Mouse (Mus musculus) layer of hippocampus, adult 11-12 months (tissue): Measurements from ENCODE around the gene Tmem88b.
"Not testable (repeated sequence)": the region's sequence is repeated elsewhere in the genome, so short reads cannot be mapped to it uniquely, and the experiment has no call there.

Experiments
- DNase-seq: peaks from one replicate; pipeline ENCODE4 v3.0.0; 2022; ENCODE audit warnings: low spot score

Tmem88b gene

DNA sequence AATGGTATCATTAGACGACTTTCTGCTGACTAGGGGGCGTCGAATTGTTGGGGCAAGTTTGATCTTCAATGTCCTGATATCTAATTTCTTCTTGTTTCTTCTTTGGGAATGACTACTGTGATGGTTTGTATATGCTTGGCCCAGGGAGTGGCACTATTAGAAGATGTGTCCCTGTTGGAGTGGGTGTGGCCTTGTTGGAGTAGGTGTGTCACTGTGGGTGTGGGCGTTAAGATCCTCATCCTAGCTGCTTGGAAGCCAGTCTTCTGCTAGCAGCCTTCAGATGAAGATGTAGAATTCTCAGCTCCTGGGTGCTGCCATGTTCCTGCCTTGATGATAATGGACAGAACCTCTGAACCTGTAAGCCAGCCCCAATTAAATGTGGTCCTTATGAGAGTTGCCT, 3.2 kb upstream of the Tmem88b start:
- not testable (repeated sequence) for DNase-seq

DNA sequence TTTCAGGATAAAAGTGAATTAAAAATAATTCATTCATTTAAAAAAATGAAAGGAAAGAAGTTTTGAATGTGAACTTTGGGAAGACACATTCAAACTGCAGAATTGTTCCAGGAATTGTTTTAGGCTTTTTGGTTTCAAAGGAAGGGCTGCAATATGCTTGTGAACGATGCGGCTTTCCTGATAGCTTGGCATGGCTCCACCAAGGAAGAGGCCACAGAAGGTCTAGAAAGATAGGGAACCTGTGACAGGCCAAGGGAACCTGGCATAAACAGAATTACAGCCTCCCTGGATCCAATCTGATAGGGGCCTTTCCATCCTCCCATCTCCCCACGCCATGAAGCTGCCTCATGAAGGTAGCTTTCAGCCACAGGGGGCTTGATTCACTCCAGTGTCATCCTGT, 2.6 kb upstream of the Tmem88b start:
- no peak for DNase-seq

DNA sequence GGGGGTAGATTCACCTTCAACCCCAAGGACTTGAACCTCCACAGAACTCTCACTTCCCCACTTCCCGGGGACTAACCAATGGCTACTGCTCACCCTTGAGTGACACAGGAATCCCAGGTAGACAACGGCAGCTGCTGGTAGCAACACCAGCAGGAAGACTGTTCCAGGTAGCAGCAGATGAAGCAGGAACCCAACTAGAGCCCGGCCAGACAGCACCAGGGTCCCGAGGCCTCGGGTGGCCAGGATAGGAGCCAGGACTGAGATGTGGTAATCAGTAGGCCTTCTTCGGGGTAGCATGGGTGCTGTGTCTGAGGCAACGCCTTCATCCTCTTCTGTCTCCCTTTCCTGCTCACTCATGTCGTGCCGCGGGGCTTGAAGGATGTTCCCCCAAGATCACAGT, 428 bp downstream of the Tmem88b start:
- no peak for DNase-seq

DNA sequence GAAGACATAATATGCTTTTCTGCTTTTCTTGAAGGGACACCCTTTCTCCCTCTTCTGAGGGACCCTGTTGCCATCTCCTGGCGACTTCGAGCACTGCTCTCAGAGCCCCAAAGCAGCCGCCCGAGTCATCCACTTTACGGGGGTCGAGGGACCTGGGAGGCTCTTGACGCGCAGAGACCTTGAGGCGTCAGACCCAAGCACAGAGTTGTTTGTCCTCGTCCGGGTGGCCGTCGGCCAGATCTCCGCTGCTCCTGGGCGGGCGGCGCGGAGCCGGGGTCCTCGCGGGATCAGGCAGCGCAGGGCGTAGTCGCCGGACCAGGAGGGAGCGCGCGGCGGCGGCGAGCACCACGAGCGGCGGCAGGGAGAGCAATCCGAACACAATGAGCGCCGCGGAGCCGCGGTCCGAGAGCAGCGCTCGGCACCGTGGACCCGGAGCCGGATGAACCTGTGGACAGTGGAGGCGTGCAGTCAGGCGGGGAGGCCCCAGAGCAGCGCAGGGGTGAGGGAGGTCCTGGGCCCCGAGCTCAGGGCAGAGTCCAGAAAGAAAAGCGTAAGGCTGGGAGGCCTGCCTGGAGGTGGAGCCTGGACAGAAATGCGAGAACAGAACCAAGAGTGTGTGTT, 1.5 kb downstream of the Tmem88b start:
- peak; percentile 72 for DNase-seq

DNA sequence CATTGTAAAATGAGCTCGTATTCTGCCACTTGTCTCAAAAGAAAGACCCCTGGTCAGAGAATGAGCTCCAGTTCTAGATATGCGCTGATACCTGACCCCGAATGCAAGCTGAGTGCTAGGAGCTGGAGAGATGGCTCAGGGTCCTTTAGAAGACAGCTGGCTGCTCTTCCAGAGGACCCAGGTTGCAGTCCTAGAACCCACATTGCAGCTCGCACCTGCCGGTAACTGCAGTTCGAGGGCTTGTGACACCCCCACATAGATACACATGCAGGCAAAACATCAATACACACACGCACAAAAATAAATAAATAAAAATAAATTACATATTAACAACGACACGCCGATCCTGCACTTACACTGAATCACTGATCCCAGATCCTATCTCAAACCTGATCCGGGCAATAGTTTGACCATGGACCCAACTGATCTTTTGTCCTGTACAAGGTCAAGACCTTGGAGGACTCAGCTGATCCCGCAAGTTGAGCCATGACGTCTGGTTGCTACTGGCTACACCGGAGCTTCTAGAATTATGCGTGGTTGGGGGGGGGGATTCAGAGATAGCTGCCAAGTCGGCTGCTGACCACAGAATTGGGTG, 2.1 kb downstream of the Tmem88b start:
- DNase-seq, result no peak

DNA sequence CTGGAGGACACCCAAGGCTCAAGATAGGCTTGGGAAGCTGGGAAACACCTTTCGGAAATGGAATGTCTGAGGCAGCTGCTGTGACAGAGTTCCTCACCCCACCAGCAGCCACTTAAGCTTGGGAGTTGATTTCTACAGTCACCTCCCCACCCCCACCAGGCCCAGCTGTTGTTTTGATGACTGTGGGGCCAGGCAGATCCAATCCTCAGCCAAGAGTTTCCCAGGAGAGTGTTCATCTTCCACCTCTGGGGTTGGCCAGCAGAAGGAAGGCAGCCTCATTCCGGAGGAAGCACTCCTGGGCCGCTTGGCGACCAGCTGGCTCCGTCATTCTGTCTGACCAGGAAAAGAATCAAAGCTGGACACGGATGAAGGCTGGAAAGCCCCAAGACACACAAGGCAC, 4.8 kb downstream of the Tmem88b start:
- DNase-seq, result no peak

DNA sequence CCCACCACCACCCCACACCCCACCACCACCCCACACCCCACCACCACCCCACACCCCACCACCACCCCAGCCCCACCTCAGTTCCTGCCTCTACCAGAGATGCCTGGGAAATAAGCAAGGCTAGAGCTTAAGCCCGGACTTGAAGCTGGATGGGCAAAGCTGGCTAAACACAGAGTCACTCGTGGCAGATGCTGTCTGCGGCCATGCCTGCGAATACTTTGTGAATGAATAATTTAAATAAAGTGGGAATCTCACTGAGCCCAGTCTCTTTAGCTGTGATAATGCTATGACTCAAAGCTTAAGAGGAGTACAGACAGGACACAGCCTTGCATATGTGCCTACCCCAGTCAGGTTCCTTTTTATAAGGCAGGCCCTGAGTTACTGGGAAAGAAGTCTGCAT, 6.2 kb downstream of the Tmem88b start:
- DNase-seq, result no peak

DNA sequence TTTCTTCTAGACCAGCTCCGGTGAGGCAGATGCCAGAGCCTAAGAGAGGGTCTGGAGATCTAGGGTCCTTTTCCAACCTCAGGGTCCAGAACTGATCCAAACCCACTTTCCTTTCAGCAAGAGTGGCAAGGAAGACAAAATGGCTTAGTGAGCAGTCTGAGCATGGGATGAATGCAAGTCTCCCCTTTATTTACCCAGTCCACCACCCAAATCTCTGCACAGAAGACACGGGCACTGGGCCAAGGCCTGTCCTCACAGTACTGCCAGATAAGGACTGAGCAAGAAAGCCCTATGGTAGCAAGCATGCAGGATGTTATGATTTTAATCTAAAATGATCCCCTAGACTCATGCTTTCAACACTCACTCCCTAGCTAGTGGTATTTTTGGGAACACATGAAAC, 7.9 kb downstream of the Tmem88b start:
- no peak for DNase-seq

DNA sequence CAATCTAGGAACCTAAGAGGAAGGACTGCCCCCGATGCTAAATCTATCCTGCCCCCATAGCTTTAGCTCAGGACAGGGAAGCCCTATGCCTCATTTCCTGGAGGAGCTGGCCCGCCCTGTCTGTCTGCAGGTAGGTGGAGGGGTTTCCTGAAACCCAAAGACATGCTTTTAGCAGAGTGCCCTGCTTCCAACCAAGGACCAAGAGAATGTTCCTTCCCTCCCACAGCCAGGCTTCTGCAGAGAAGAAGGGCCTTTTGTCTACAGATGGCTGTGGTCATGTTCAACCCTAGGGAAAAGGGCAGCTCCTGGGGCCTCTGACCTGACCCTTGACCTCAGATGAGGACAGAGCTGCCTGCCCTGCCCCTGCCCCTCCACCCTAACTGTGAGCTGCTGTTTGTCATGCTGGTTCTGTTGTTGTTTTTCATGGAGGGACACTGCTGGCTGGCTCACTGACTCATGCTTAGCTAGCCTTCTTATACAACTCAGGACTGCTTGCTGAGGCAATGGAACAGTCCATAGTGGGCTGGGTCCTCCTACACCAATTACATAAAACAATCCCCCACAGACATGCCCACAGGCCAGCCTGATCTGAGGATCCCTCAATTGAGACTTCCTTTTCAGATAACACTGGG, 8.9 kb downstream of the Tmem88b start:
- DNase-seq, result no peak

DNA sequence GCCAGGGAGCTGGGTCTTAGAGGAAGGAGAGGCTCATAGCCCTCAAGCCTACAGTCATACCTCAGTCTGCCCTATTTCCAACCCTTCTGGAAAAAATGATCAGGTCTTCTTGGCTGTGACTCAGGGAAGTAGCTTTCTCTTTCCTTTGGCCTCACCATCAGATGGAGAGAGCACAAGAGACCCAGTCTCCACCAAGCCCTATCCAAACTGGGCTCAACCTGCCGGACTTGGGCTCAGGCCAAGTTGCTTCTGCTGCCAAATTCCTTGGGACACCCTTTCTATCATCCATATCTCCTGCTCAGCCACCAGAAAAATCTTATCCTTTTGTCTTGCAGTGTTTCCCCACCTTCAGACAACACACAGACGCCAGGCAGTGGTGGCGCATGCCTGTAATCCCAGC, 9.8 kb downstream of the Tmem88b start:
- no peak for DNase-seq

DNA sequence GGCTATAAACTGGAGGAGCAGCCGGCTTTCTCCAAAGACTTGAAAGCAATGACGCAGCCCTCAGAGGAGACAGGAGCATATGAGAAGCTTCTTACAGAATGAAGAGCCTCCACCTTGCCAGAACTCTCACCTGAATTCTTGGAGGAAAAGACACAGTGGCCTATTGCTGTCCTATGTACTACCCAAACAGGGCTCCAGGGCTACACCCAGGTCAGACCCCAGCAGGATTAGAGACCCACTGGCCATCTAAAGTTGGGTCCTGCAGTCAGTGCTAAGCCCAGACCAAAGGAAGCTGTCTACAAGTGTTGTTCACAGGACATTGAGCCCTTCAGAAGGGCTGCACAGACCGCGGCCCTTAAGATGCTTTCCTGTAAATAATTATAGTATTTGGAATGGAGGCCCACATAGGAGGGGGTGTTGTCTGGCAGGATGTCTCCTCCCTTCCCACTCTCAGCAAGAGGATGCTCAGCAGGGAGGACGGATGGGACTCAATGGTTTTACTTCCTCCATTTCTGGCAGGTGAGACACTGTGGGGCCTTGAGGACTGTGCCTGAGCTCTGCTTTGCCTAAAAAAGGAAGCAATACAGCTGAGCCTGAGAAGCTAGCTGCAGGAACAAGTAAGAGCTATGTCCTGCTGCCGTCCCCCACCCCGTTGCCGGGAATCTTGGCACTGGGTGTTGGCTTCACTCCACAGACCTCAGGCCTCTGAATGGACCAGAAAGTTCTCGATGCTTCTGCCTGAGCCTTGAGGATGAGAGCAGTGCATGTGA, 10.5 kb downstream of the Tmem88b start:
- no peak for DNase-seq

DNA sequence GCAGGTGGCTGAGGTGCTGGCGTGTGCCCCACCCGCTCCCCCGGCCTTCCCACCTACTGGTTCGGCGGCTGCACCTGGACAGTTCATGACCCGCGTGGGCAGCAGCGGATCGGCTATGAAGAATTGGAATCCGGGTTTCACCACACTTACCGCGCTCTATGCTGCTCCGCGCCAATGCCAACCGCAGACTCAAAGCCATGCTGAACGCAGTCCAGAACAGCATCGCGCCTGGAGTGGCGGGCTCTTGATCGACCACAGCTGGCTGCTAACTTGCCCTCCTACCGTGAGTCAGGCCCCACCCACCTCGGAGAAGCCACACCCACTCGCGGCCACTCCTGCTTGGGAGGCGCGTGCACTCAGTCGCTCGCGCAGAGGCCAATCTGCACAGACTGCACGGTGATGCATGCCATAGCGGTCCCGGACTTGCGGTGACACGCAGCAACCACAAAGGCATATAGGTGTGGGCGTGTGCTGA, 11.4 kb downstream of the Tmem88b start, which contains the start of gene Vwa1:
TSS of gene Vwa1 (minus strand) at position 419 of the 475 bp plus-strand sequence.
- DNase-seq, result peak; percentile 88

DNA sequence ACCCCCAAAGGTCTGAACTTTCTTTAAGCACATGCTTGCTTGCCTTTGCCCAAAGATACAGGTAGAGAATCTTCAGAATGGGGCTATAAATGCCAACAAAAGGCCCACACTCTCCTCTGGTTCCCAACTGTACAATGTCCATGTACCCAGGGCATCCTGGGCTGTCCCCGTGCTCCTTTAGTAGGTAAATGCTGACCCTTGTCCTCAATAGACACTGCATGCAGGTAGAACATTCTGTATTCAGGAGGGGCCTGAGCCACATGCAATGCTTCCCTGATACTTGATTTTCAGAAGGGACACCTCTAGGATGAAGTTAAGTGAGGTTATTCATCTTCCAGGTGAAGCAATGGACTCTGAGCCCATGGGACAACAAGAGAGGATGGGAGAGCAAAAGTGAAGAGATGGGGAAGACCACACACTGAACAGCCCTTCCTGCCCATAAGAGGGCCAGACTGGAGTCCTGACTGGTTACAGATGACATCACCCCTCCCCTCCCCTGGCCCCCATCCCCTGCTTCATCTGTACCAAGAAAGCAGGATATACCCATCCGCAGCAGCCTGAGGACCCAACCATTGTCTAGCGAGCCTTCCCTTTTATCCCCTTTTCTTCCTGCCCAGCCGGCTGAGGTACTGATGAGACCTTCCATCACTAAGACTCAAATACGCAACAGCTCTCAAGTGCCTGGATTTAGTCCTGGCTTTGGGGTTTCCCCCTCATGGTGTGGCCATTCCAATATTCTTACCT, 12.2 kb downstream of the Tmem88b start:
- DNase-seq, result no peak

DNA sequence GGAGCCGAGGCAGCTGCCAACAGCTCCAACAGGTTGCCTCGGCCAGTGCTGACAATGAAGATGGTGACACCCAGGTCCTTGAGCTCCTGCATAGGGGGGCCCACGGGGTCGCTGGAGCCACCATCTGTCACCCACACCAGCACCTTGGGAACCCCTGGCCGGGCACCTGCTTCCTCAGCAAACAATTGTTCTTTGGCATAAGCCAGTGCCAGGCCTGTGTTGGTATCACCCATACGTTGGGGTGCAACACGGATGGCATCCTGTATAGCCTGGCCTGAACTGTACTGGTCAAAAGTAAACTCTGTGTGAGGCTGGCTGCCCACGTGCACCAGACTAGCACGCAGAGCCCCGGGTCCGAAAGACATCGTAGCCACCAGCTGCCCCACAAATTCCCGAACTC, 12.9 kb downstream of the Tmem88b start:
- DNase-seq, result no peak

DNA sequence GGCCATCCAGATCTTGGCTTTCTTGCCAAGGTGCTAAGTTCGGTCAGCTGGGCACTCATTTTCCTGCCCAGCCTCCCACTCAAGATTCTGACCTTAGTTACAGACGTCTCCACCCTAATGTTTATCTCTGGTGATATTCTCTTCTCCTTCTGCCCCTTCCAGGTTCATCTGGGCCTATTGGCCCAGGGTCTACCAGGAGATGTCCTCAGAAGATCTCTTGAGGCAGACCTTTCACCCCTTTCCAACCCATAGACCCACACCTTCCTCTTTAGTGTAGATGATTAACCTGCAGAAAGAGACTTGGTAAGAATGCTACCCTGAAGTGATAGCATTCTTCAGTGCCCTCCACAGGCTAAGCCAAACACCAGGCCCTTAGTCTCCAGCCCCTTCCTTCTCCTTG, 14.0 kb downstream of the Tmem88b start:
- DNase-seq, result peak; percentile 2

DNA sequence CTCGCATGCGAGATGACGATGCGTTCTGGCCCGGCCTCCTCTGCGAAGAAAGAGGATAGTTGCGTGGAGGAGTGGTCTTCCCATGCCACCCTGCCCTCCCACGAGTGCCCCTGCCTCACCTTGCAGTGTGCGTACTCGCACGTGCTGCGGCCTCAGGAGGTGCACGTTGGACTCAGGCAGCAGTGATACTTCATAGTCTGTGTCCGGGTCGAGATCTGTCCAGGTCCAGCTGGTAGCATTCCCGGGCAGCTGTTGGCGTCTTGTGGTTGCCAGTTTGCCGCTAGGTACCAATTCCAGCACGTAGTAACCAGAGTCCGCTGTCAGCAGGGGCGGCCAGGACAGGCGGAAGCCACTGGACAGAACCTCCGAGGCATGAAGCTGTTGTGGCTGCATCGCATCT, 15.0 kb downstream of the Tmem88b start:
- DNase-seq, result no peak

DNA sequence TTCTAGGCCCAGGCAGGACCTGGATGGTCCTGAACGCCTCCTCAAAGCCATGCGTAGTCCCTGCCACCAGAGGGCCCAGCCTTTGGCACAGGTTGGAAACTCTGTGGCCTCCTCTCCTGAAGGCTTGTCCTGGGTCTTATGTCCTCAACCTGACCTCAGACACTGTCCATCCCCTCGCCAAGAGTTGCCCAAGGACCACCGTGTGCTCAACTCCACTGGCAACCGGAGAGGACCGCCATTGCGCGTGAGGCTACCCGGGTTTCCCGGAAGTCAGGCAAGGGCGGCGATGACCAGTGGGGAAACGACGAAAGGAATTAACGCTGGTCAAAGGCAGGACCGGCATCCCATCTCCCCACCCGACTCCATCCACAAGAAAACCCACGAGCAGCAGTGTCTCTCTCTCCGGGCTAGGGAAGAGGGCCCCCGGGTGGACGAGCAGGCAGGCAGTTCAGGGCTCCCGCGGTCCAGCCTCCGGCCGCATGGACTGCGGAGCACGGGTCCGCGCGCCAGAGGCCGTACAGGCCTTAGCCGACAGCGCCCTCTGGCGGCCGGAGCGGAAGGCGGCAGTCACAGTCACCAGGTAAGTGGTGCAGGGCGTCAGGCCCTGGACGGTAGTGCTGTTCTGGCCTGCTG, 15.7 kb downstream of the Tmem88b start:
- DNase-seq, result peak; percentile 92

DNA sequence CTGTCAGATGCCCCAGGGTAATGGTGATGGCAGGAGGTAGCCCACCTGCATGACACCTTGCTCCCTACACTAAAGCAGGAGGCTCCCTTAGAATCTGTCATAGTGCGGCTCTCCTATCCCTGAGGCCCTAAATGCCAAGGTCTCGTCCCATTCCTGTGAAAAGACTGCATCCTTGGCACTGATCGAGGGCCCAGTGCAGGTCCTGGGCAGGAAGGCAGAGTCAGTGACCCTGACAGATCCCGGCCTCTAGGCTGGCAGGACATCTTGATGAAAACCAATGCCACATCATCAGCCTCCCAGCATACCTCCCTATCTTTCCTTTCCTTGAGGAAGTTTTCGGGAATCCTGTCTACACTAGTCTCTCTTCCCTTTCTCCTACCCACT, 16.2 kb downstream of the Tmem88b start:
- DNase-seq, result no peak

DNA sequence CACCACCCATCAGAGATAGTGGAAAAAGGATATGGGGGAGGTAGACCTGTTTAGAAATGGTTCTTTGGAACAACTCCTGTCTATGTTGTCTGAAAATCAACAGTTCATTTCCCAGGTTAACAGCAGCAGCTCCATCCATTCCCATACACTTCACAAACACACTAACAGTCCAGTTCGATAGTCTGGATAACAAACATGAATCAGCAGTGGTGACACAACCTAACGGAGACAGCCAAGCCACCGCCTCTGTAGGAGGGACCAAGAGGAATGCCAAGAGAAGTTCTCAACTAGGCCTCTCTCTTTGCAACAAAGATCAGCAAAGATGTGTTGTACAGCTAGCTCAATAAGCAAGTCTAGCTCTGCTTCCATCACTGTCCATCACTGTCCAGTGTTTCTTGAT, 23.3 kb downstream of the Tmem88b start:
- no peak for DNase-seq

DNA sequence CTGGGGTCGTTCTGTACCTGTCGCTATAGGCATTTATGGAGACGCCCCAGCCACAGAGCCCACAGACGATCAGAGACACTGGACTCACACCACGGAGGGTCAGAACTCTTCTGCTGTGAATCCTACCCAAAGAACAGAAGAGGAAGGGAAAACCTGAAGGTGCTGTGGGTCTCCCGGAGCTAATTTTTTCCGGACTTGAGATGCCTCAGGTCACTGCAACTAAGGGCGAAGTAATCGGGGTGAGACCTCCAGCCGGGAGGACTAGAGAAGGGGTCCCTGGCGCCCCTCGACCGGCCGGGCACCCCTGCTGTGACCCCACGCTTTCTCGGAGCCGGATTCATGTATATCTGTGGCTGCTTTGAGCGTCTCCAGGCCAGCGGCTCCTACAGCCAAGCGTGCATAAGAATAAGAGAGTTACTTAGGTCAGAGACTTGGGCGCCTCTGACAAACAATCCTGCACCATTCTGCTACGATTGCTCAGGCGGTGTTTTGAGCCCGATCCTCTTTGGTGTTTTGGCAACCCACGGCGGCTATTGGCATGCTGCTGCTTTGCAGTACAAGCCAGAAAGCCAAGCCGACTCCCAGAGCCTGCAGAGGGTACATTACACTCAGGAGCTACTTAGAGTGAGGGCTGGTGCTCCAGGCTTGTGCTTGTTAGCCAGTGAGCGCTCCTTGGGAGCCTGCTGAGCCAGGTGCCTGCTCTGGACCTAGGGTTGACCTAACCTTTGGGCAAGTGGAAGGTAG, 24.1 kb downstream of the Tmem88b start:
- no peak for DNase-seq
